Mouse (Mus musculus) embryonic fibroblast, embryonic 13.5 days (primary cell): ENCODE results near the gene Slc13a4.

Experiments
- CTCF ChIP-seq: IDR thresholded peaks from 2 replicates; pipeline ENCODE4 v1.5.1; 2011; ENCODE audit warnings: mild to moderate bottlenecking, control low read depth, low read length, moderate library complexity, borderline replicate concordance; ENCODE audit not compliant: insufficient read depth
- POLR2A ChIP-seq: IDR thresholded peaks from 2 replicates; pipeline ENCODE4 v1.6.1; 2011; ENCODE audit warnings: low read depth, mild to moderate bottlenecking, control low read depth, low read length, moderate library complexity

GRCm38 (mm10) chr6:35297001-35297400 is 10.9 kb downstream of the Slc13a4 start:
- no peak for TF ChIP-seq CTCF
- TF ChIP-seq POLR2A, result no peak
